ENCODE assay signal across 18 mouse cellular contexts in the genomic region with DNA sequence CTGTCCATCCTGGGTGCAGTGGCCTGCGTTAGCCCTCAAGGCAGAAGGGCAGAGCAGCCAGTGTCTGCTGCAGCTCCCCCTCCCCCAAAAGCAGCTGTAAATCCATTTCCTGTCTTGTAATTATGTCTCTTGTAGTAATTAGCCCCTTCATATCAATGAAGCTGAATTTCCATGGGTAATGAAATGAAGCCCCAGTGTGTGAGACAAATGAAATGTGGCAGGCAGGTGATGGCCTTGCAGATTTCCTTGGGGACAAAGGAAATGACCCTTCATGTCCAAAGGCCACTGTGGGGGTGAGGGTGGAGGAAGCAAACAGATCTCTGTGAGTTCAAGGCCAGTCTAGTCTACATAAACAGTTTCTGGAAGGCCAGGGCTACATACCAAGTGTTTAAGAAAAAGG. TPM values are rescaled to one million over a fixed set of nuclear protein-coding genes. Genes with fewer than 3 reads are reported as not detected.
DNase-seq lines count a peak whose midpoint lies in the region; ATAC-seq and TF ChIP-seq lines count a peak whose summit lies in the region.
"Had no signal": no experiment of that assay in that cellular context is flagged by ENCODE, and none has a peak within 500 bp of the region (broad histone marks: within the 10 kb centered on the region; RNA-seq: fewer than 3 reads in every experiment).

No protein-coding gene starts in this region.

- H3K36me3 ChIP-seq in forebrain, embryonic 12.5 days (replicated peaks), result peaks cover 18% of the 10 kb centered on the region
- peaks cover 25% of the 10 kb centered on the region for H3K36me3 ChIP-seq in forebrain, embryonic 10.5 days (replicated peaks)
- peaks cover 16% of the 10 kb centered on the region for H3K36me3 ChIP-seq in liver, embryonic 13.5 days

- no peaks in the 10 kb centered on the region; the same call in 1 of the 2 replicates for H3K27me3 ChIP-seq in forebrain, embryonic 12.5 days
- H3K27me3 ChIP-seq in forebrain, embryonic 10.5 days (ENCODE audit: poor library complexity, severe bottlenecking), result no peaks in the 10 kb centered on the region
- H3K27me3 ChIP-seq in liver, embryonic 13.5 days, result no peaks in the 10 kb centered on the region
- H3K27me3 ChIP-seq: embryonic facial prominence, embryonic 15.5 days; heart, embryonic 12.5 days; intestine, embryonic 15.5 days had no signal

- WGBS in forebrain, embryonic 12.5 days, result 75% methylated on average over 1 of the region's 1 CpGs
- 85% methylated on average over 1 of the region's 1 CpGs for WGBS in forebrain, embryonic 10.5 days
- 71% methylated on average over 1 of the region's 1 CpGs for whole genome bisulfite sequencing in liver, embryonic 13.5 days (ENCODE audit: insufficient replicate concordance)

- H3K27ac ChIP-seq in forebrain, embryonic 12.5 days, result peak overlapping the region; percentile 46; the same call in 1 of the 2 replicates
- no peak overlapping the region for H3K27ac ChIP-seq in forebrain, embryonic 10.5 days
- 0 out of 2 replicates have a peak overlapping the region, but pooled peaks have one; percentile 12 for H3K27ac ChIP-seq in liver, embryonic 13.5 days
- H3K27ac ChIP-seq: embryonic facial prominence, embryonic 15.5 days; gastrocnemius, adult 2 months; hindbrain, embryonic 10.5 days; hindbrain, embryonic 14.5 days; intestine, embryonic 15.5 days had no signal

- H3K4me2 ChIP-seq in forebrain, embryonic 12.5 days, result no peak overlapping the region
- no peak overlapping the region for H3K4me2 ChIP-seq in liver, embryonic 13.5 days
- H3K4me2 ChIP-seq: embryonic facial prominence, embryonic 15.5 days; heart, embryonic 12.5 days; hindbrain, embryonic 14.5 days; intestine, embryonic 15.5 days had no signal

- no peak overlapping the region for H3K4me3 ChIP-seq in forebrain, embryonic 12.5 days (replicated peaks)
- no peak overlapping the region for H3K4me3 ChIP-seq in forebrain, embryonic 10.5 days
- no peak overlapping the region for H3K4me3 ChIP-seq in liver, embryonic 13.5 days (replicated peaks)
- H3K4me3 ChIP-seq: embryonic facial prominence, embryonic 15.5 days; erythroblast, embryonic 14.5 days; gastrocnemius, adult 2 months; heart, embryonic 12.5 days; hindbrain, embryonic 10.5 days; intestine, embryonic 15.5 days had no signal

- TF ChIP-seq POLR2A in brain, embryonic 14.5 days (IDR thresholded peaks at IDR 0.05; ENCODE audit: borderline replicate concordance, extremely low read depth, insufficient read depth, insufficient read length, poor library complexity, severe bottlenecking), result no peak

- H3K9ac ChIP-seq in forebrain, embryonic 12.5 days, result no peak overlapping the region
- H3K9ac ChIP-seq in liver, embryonic 13.5 days, result no peak overlapping the region
- H3K9ac ChIP-seq: embryonic facial prominence, embryonic 15.5 days; heart, embryonic 12.5 days; hindbrain, embryonic 14.5 days; intestine, embryonic 15.5 days had no signal

- TF ChIP-seq CTCF in brain, embryonic 14.5 days (IDR thresholded peaks at IDR 0.05; ENCODE audit: borderline replicate concordance, extremely low read depth, insufficient read depth, insufficient read length), result no peak

- peaks cover 19% of the 10 kb centered on the region for H3K4me1 ChIP-seq in forebrain, embryonic 12.5 days
- peaks cover 18% of the 10 kb centered on the region for H3K4me1 ChIP-seq in forebrain, embryonic 10.5 days
- H3K4me1 ChIP-seq in liver, embryonic 13.5 days (replicated peaks), result peaks cover 22% of the 10 kb centered on the region

- no peak for ATAC-seq in forebrain, embryonic 12.5 days (ENCODE audit: low FRiP score)
- ATAC-seq in liver, embryonic 13.5 days (ENCODE audit: low read depth), result no peak
- ATAC-seq: intestine, embryonic 15.5 days had no signal

- no peaks in the 10 kb centered on the region for H3K9me3 ChIP-seq in forebrain, embryonic 12.5 days
- H3K9me3 ChIP-seq in forebrain, embryonic 10.5 days, result no peaks in the 10 kb centered on the region
- no peaks in the 10 kb centered on the region for H3K9me3 ChIP-seq in liver, embryonic 13.5 days (replicated peaks)
- H3K9me3 ChIP-seq: embryonic facial prominence, embryonic 15.5 days; heart, embryonic 12.5 days; hindbrain, embryonic 10.5 days; intestine, embryonic 15.5 days had no signal

- DNase-seq in forebrain, embryonic 10.5 days (ENCODE audit: extremely low spot score, low spot score), result no peak
- DNase-seq in liver, embryonic 13.5 days, result no peak
- no peak for DNase-seq in liver
- DNase-seq in brain, embryonic 14.5 days (ENCODE audit: low read depth), result peak; percentile 46
- DNase-seq in cerebellum, adult 11 months, result no peak
- DNase-seq: adrenal gland, postnatal 25 days; cerebellum, adult 8-10 months; cerebellum, postnatal 14 days; embryo, embryonic 11 days; gastrocnemius, adult 2 months; gastrocnemius, postnatal 25 days had no signal

RNA-seq across cellular contexts. Expression of gene Ccnq, which starts 1.7 kb away (rescaled TPM):
- polyA plus RNA-seq in forebrain, embryonic 12.5 days (2016; fragmentation: Nextera tagmentation; extraction: Ambion mirVana), result 36.5 and 40.3 TPM in 2 replicates
- 40.1 and 40.8 TPM in 2 replicates for polyA plus RNA-seq in forebrain, embryonic 10.5 days (2016; fragmentation: Nextera tagmentation; extraction: Ambion mirVana)
- 24.2 and 26.5 TPM in 2 replicates for polyA plus RNA-seq in liver, embryonic 13.5 days (2015; fragmentation: Nextera tagmentation; extraction: Ambion mirVana)
- 31.7 and 52.6 TPM in 2 replicates for polyA plus RNA-seq in brain, embryonic 14.5 days (2012; rRNA removed)

RNA-seq across cellular contexts. Expression of gene Nlk, which starts 56.0 kb away (rescaled TPM):
- polyA plus RNA-seq in forebrain, embryonic 12.5 days (2016; fragmentation: Nextera tagmentation; extraction: Ambion mirVana), result 32.3 and 32.8 TPM in 2 replicates
- 14.1 and 20.4 TPM in 2 replicates for polyA plus RNA-seq in forebrain, embryonic 10.5 days (2016; fragmentation: Nextera tagmentation; extraction: Ambion mirVana)
- 6.4 and 6.5 TPM in 2 replicates for polyA plus RNA-seq in liver, embryonic 13.5 days (2015; fragmentation: Nextera tagmentation; extraction: Ambion mirVana)
- 41.0 and 50.6 TPM in 2 replicates for polyA plus RNA-seq in brain, embryonic 14.5 days (2012; rRNA removed)
